Mouse (Mus musculus) heart, embryonic 11.5 days (tissue): ENCODE measurements at regions not wholly inside any gene's neighbourhood (a gene's known extent, or its start where the extent isn't known, plus 50 kb on each side); places are given as distances from the start of the nearest gene placed in this dataset.

Source experiments
- ATAC-seq: fragments of 200-750 bp; cut with Nextera tagmentation; replicated peaks from 2 replicates; pipeline ENCODE4 v1.8.0; 2017; ENCODE audit warnings: moderate library complexity; ENCODE audit not compliant: insufficient number of reproducible peaks, low FRiP score, low TSS enrichment
- H3K27ac ChIP-seq: fragments of 300-500 bp; sonication (generic); 2 replicates; pipeline ENCODE4 v1.5.1; 2014; ENCODE audit warnings: mild to moderate bottlenecking, low read depth, low read length
- H3K27me3 ChIP-seq: fragments of 300-500 bp; sonication (generic); 2 replicates; pipeline ENCODE4 v1.6.1; 2014; ENCODE audit warnings: mild to moderate bottlenecking, low read length, mixed read lengths; ENCODE audit not compliant: control insufficient read depth, insufficient read depth
- H3K36me3 ChIP-seq: fragments of 300-500 bp; sonication (generic); 2 replicates; pipeline ENCODE4 v1.6.1; 2014; ENCODE audit warnings: mild to moderate bottlenecking, low read length, moderate library complexity, mixed read lengths; ENCODE audit not compliant: control insufficient read depth, insufficient read depth
- H3K4me1 ChIP-seq: fragments of 300-500 bp; sonication (generic); 2 replicates; pipeline ENCODE4 v1.6.1; 2014; ENCODE audit warnings: low read length; ENCODE audit not compliant: control insufficient read depth, insufficient read depth
- H3K4me2 ChIP-seq: fragments of 300-500 bp; sonication (generic); 2 replicates; pipeline ENCODE4 v1.6.1; 2014; ENCODE audit warnings: mild to moderate bottlenecking, moderate library complexity
- H3K4me3 ChIP-seq: fragments of 300-500 bp; sonication (generic); 2 replicates; pipeline ENCODE4 v1.5.1; 2014; ENCODE audit warnings: low read depth, low read length
- H3K9ac ChIP-seq: fragments of 300-500 bp; sonication (generic); 2 replicates; pipeline ENCODE4 v1.6.1; 2014; ENCODE audit warnings: mild to moderate bottlenecking, low read depth, low read length, moderate library complexity
- H3K9me3 ChIP-seq: fragments of 300-500 bp; sonication (generic); replicated peaks from 2 replicates; pipeline ENCODE4 v1.6.1; 2016; ENCODE audit warnings: low read length; ENCODE audit not compliant: control insufficient read depth
- WGBS: fragments of 180-500 bp; shearing (Covaris S2); extraction: QIAGEN DNeasy Blood & Tissue Kit; methylation state at CpG from one replicate; pipeline ENCODE4 v1.1.7; 2014; ENCODE audit not compliant: insufficient replicate concordance; 5-methylcytosine and 5-hydroxymethylcytosine counted together

DNA sequence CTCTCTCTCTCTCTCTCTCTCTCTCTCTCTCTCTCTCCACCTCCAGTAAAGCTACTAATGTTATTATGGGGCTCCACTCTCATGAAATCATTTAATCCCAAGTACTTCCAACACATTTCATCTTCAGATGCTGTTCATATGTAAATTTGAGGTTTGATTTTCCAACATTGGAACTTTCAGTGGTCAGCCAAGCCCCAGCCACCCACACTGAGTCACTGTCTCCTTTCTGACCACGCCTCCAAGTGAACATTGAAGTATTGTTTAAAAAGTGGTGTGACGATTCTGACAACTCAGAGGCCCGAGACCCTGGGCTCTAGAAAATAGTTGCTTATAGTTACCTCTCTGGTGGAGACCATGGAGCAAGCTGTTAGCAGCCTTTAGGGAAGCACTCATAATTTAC, 313.3 kb downstream of the Qdpr start:
- Histone ChIP-seq H3K4me3 (no peak overlapping the region), H3K9ac (no peak overlapping the region), H3K9me3 (no peaks in the 10 kb centered on the region), H3K36me3 (no peaks in the 10 kb centered on the region), H3K4me2 (no peak overlapping the region), H3K27ac (no peak overlapping the region), H3K27me3 (no peaks in the 10 kb centered on the region), H3K4me1 (no peaks in the 10 kb centered on the region)
- WGBS = 67% methylated on average over 3 of the region's 3 CpGs
- ATAC-seq = no peak

DNA sequence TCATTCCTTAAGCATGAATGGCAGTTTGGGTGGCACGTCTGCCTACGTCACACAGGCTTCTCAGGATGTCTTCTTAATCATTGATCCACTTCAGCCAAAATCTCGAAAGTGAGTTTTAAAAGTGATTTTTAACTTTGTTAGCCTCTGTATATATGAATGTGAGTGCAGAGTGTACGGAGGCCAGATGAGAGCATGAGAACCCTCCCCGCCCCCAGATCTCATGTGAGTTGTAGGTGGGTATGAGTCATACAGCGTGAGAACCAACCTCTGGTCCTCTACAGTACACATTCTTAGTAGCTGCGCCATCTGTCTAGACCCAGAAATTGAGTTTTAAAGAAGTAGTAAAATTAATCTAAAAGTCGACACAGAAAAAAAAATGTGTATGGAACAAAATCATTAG, 322.1 kb downstream of the Qdpr start:
- no peak overlapping the region for H3K27ac ChIP-seq
- no peak overlapping the region for H3K9ac ChIP-seq
- H3K36me3 ChIP-seq = no peaks in the 10 kb centered on the region
- ATAC-seq = no peak
- whole genome bisulfite sequencing = 79% methylated on average over 8 of the region's 8 CpGs
- H3K9me3 ChIP-seq = no peaks in the 10 kb centered on the region
- no peak overlapping the region for H3K4me3 ChIP-seq
- H3K4me1 ChIP-seq = no peaks in the 10 kb centered on the region
- H3K4me2 ChIP-seq = no peak overlapping the region
- H3K27me3 ChIP-seq = no peaks in the 10 kb centered on the region

GRCm38 (mm10) chr5:45121751-45122280, 322.3 kb upstream of the Ldb2 start:
- no peak overlapping the region for H3K27ac ChIP-seq
- H3K9me3 ChIP-seq = no peaks in the 10 kb centered on the region
- no peaks in the 10 kb centered on the region for H3K36me3 ChIP-seq
- WGBS = 73% methylated on average over 2 of the region's 2 CpGs
- no peak overlapping the region for H3K4me2 ChIP-seq
- H3K4me3 ChIP-seq = no peak overlapping the region
- ATAC-seq = no peak
- H3K27me3 ChIP-seq = no peaks in the 10 kb centered on the region
- no peak overlapping the region for H3K9ac ChIP-seq
- no peaks in the 10 kb centered on the region for H3K4me1 ChIP-seq

- Histone ChIP-seq H3K4me1 (no peaks in the 10 kb centered on the region), H3K4me3 (no peak overlapping the region), H3K9ac (no peak overlapping the region), H3K27ac (no peak overlapping the region), H3K27me3 (no peaks in the 10 kb centered on the region), H3K36me3 (no peaks in the 10 kb centered on the region), H3K9me3 (no peaks in the 10 kb centered on the region), H3K4me2 (no peak overlapping the region)
- 81% methylated on average over 2 of the region's 2 CpGs for WGBS
- no peak for ATAC-seq
Observed at GRCm38 (mm10) chr5:45119757-45120156, 320.3 kb upstream of the Ldb2 start.

DNA sequence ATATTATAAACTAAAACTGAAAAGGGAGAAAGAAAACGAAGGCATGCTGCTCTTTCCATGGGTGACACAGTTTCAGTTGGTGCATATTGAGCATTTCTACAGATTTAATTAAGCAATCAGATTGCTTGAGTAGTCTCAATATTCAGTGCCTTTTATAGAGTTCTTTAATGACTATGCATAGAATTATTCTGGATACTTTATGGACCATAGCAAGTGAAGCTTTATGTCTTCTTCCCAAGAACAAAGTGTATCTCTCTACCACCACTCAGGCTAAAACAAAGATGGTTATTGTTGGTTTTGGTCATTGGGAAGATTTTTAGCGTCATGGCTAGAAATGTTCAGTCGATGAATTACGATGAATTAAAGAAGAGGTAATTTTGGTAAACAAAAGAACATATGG, 311.8 kb upstream of the Ldb2 start:
- Histone ChIP-seq H3K9ac (no peak overlapping the region), H3K9me3 (no peaks in the 10 kb centered on the region), H3K4me1 (no peaks in the 10 kb centered on the region), H3K27me3 (no peaks in the 10 kb centered on the region), H3K36me3 (no peaks in the 10 kb centered on the region), H3K27ac (no peak overlapping the region), H3K4me3 (no peak overlapping the region), H3K4me2 (no peak overlapping the region)
- 75% methylated on average over 4 of the region's 4 CpGs for WGBS
- ATAC-seq = no peak

DNA sequence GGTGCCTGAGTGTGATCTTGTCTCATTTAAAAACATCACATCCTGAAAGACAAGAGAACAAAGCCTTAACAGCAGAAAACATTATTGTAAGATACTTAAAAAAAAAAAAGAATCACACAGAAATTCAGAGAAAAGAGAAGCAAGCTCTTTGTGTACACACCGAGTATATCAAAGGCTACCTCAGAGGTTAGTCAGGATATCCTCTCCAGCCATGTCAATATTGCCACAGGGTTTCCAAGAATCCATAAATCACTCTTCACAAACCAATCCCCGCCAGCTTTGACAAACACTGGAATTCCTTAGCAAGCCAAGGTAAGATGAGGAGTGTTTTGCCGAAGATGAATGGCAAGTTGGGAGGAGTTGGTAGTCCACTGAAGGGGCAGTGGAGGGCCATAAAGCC, 311.3 kb upstream of the Ldb2 start:
- Histone ChIP-seq H3K4me2 (no peak overlapping the region), H3K27me3 (no peaks in the 10 kb centered on the region), H3K4me1 (no peaks in the 10 kb centered on the region), H3K27ac (no peak overlapping the region), H3K4me3 (no peak overlapping the region), H3K9ac (no peak overlapping the region), H3K36me3 (no peaks in the 10 kb centered on the region), H3K9me3 (no peaks in the 10 kb centered on the region)
- ATAC-seq = no peak
- 51% methylated on average over 3 of the region's 3 CpGs for WGBS

DNA sequence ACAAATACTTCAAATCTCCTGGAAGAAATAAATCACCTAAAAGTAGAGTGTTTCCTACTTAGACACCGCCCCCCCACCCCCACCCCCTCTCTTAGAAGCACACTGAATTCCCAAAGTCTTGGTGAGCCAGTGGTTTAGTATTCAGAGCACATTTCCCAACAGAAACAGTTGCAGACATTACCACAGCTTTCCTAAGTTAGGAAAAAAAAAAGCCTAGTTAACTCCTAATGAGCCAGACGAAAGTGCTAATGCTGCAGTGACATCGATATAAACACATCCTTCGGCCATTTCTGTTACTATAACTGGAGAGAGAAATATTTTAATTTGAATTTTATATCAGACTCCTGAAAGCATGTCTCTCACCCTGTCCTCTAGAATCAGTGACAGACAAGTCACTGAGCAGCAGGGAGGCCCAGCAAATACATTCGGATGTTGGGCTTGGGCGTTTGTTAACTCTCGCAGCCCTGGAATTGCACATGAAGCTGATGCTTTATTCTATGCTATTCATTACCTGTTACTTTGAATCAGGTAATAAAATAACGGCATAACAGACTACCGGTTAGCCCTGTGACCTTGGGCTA, 305.8 kb upstream of the Ldb2 start:
- Histone ChIP-seq H3K27ac (no peak overlapping the region), H3K9me3 (no peaks in the 10 kb centered on the region), H3K4me2 (no peak overlapping the region), H3K36me3 (no peaks in the 10 kb centered on the region), H3K4me3 (no peak overlapping the region), H3K27me3 (no peaks in the 10 kb centered on the region), H3K9ac (no peak overlapping the region), H3K4me1 (no peaks in the 10 kb centered on the region)
- ATAC-seq = no peak
- WGBS = 72% methylated on average over 9 of the region's 9 CpGs

GRCm38 (mm10) chr5:45103763-45104428, 304.4 kb upstream of the Ldb2 start:
- WGBS = 75% methylated on average over 6 of the region's 6 CpGs
- ATAC-seq = no peak
- Histone ChIP-seq H3K27me3 (no peaks in the 10 kb centered on the region), H3K27ac (no peak overlapping the region), H3K36me3 (no peaks in the 10 kb centered on the region), H3K4me2 (no peak overlapping the region), H3K9ac (no peak overlapping the region), H3K4me3 (no peak overlapping the region), H3K9me3 (no peaks in the 10 kb centered on the region), H3K4me1 (no peaks in the 10 kb centered on the region)

GRCm38 (mm10) chr5:45102661-45103060, 303.2 kb upstream of the Ldb2 start:
- Histone ChIP-seq H3K9ac (no peak overlapping the region), H3K4me3 (no peak overlapping the region), H3K27me3 (no peaks in the 10 kb centered on the region), H3K36me3 (no peaks in the 10 kb centered on the region), H3K27ac (no peak overlapping the region), H3K9me3 (no peaks in the 10 kb centered on the region), H3K4me2 (no peak overlapping the region), H3K4me1 (no peaks in the 10 kb centered on the region)
- 49% methylated on average over 3 of the region's 3 CpGs for WGBS
- no peak for ATAC-seq
